Mouse (Mus musculus): ENCODE measurements around the gene Myo3b.

The Myo3b gene

GRCm38 (mm10) chr2:70278425-70279277 lies 239.7 kb downstream of the Myo3b start:
- peak; percentile 49 for DNase-seq (ENCODE audit: low read depth, low spot score)

- no peak for DNase-seq (ENCODE audit: low read depth, low spot score)
These were observed 245.2 kb downstream of the Myo3b start for GRCm38 (mm10) chr2:70284109-70284508.

- DNase-seq (ENCODE audit: low read depth, low spot score) = peak; percentile 16
These were observed 252.1 kb downstream of the Myo3b start for GRCm38 (mm10) chr2:70291063-70291462.

GRCm38 (mm10) chr2:70292776-70293175 lies 253.8 kb downstream of the Myo3b start:
- no peak for DNase-seq (ENCODE audit: low read depth, low spot score)

- peak; percentile 69 for DNase-seq (ENCODE audit: low read depth, low spot score)
These were observed 264.0 kb downstream of the Myo3b start for GRCm38 (mm10) chr2:70302905-70303304.

- peak; percentile 23 for DNase-seq (ENCODE audit: low read depth, low spot score)
These were observed 276.2 kb downstream of the Myo3b start for GRCm38 (mm10) chr2:70315125-70315524.

GRCm38 (mm10) chr2:70315734-70316133 lies 276.8 kb downstream of the Myo3b start:
- DNase-seq (ENCODE audit: low read depth, low spot score) = no peak

- no peak for DNase-seq (ENCODE audit: low read depth, low spot score)
These were observed 278.9 kb downstream of the Myo3b start for GRCm38 (mm10) chr2:70317850-70318249.

GRCm38 (mm10) chr2:70318861-70319555 lies 280.1 kb downstream of the Myo3b start:
- DNase-seq (ENCODE audit: low read depth, low spot score) = peak; percentile 34

GRCm38 (mm10) chr2:70322767-70323166 lies 283.8 kb downstream of the Myo3b start:
- no peak for DNase-seq (ENCODE audit: low read depth, low spot score)

GRCm38 (mm10) chr2:70327602-70328001 lies 288.7 kb downstream of the Myo3b start:
- DNase-seq (ENCODE audit: low read depth, low spot score) = no peak

GRCm38 (mm10) chr2:70332905-70333304 lies 294.0 kb downstream of the Myo3b start:
- DNase-seq (ENCODE audit: low read depth, low spot score) = no peak

- DNase-seq (ENCODE audit: low read depth, low spot score) = no peak
These were observed 294.6 kb downstream of the Myo3b start for GRCm38 (mm10) chr2:70333553-70333952.

- DNase-seq (ENCODE audit: low read depth, low spot score) = no peak
These were observed 297.6 kb downstream of the Myo3b start for GRCm38 (mm10) chr2:70336551-70336950.

GRCm38 (mm10) chr2:70337208-70337611 lies 298.3 kb downstream of the Myo3b start:
- DNase-seq (ENCODE audit: low read depth, low spot score) = peak; percentile 18

- no peak for DNase-seq (ENCODE audit: low read depth, low spot score)
These were observed 298.9 kb downstream of the Myo3b start for GRCm38 (mm10) chr2:70337869-70338268.

- DNase-seq (ENCODE audit: low read depth, low spot score) = peak; percentile 26
These were observed 300.1 kb downstream of the Myo3b start for GRCm38 (mm10) chr2:70339061-70339460.

GRCm38 (mm10) chr2:70339501-70339900 lies 300.6 kb downstream of the Myo3b start:
- DNase-seq (ENCODE audit: low read depth, low spot score) = no peak

- DNase-seq (ENCODE audit: low read depth, low spot score) = no peak
These were observed 301.3 kb downstream of the Myo3b start for GRCm38 (mm10) chr2:70340224-70340623.

GRCm38 (mm10) chr2:70345126-70345525 lies 306.2 kb downstream of the Myo3b start:
- DNase-seq (ENCODE audit: low read depth, low spot score) = no peak

GRCm38 (mm10) chr2:70347511-70347910 lies 308.6 kb downstream of the Myo3b start:
- no peak for DNase-seq (ENCODE audit: low read depth, low spot score)

GRCm38 (mm10) chr2:70348793-70349553 lies 310.0 kb downstream of the Myo3b start:
- peak; percentile 44 for DNase-seq (ENCODE audit: low read depth, low spot score)
